Mouse (Mus musculus): ENCODE data around the gene Dnajc6. TPM values are rescaled to one million over a fixed set of nuclear protein-coding genes. Genes with fewer than 3 reads are reported as not detected.

The Dnajc6 gene
- 0.07 TPM for polyA plus RNA-seq (2012; fragmentation: generic; extraction: Trizol)

DNA sequence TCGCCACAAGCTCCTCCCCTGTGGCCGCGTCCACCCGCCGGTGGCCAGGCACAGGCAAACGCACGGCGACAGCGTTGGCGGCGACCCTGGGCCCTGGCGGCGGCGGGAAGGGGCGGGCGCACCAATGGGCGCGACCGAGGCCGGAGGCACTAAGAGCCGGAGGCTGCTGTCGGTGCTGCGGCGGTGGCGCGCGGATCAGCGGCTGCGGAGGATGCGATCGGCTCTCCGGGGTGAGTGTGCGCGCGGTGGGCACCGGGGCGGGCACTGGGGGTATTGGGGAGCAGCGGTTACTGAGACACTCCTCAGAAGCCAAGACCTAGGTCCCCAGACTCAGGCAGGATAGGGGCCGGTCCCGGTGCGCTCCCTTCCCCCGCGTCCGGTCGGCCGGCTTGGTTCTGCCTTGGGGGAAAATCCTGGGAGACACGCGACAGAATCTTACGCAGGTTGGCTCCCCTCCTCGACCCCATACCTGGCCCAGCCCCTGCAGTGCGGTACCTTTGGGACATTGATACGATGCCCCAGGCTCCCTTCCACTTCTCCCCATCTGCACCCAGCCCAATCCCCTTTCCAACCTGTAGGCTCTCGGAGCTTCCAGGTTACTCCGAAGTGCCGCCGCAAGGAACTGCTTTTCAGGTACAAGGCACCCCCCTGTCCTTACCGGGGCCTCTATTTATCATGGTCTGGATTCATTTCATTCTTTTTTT, at the start of gene Dnajc6:
Gene Dnajc6, plus strand, starts transcription at position 115 of the 704 bp plus-strand sequence.
- H3K79me2 ChIP-seq (ENCODE audit: control insufficient read depth, insufficient read depth): no peaks in the 10 kb centered on the region
- H3ac ChIP-seq (ENCODE audit: control insufficient read depth, insufficient read length): no peak within 1 kb of the TSS
- TF ChIP-seq MYOD1 (IDR thresholded peaks at IDR 0.05; ENCODE audit: control insufficient read depth in 1 of 3, insufficient read length in 2 of 3, low read depth in 2 of 3) (no peak), E2F4 (IDR thresholded peaks at IDR 0.05; ENCODE audit: insufficient read depth) (no peak), TCF3 (IDR thresholded peaks at IDR 0.05; ENCODE audit: insufficient read length, low read depth) (no peak), POLR2A (IDR thresholded peaks at IDR 0.05; ENCODE audit: insufficient read length, low read depth) (no peak), MAX (IDR thresholded peaks at IDR 0.05; ENCODE audit: low read depth) (no peak), SRF (IDR thresholded peaks at IDR 0.05; ENCODE audit: control insufficient read depth, insufficient read length, low read depth) (no peak), REST (IDR thresholded peaks at IDR 0.05; ENCODE audit: insufficient read depth, insufficient read length) (no peak), CEBPB (IDR thresholded peaks at IDR 0.05; ENCODE audit: insufficient read depth, poor library complexity, severe bottlenecking) (no peak)
- no peak within 1 kb of the TSS for H3K4me2 ChIP-seq (ENCODE audit: low read depth)
- H3K36me3 ChIP-seq (ENCODE audit: control insufficient read depth, insufficient read depth): no peaks in the 10 kb centered on the region
- H3K4me3 ChIP-seq: no peak within 1 kb of the TSS
- peaks cover 6% of the 10 kb centered on the region for H3K27me3 ChIP-seq (ENCODE audit: control insufficient read depth, insufficient read depth, insufficient read length)

DNA sequence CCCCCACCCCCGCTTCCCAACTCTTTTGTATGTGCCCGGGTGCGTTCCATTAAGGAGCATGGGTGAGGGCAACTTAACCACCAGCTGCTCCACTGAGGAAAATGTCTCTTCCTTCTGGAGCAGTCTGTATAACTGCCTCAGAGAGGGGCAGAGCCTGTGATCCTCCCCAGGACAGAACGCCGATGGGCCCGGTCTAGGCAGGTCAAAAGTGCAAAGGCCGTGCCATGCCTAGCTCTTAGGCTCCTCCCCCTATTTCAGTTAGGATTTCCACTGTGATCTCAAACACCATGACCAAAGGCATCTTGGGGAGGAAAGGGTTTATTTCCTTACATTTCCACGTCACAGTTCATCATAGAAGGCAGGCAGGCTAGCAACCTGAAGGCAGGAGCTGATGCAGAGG, 47.7 kb upstream of the Dnajc6 start:
- TF ChIP-seq MYOG (IDR thresholded peaks at IDR 0.05; ENCODE audit: control insufficient read depth in 1 of 3, insufficient read depth in 1 of 3, insufficient read length in 2 of 3, low read depth in 2 of 3) (no peak), MYOD1 (IDR thresholded peaks at IDR 0.05; ENCODE audit: control insufficient read depth in 1 of 3, insufficient read length in 2 of 3, low read depth in 2 of 3) (no peak), SRF (IDR thresholded peaks at IDR 0.05; ENCODE audit: control insufficient read depth, insufficient read length, low read depth) (no peak), POLR2AphosphoS2 (IDR thresholded peaks at IDR 0.05; ENCODE audit: insufficient read length, low read depth) (no peak), USF1 (IDR thresholded peaks at IDR 0.05; ENCODE audit: low read depth) (no peak), POLR2A (IDR thresholded peaks at IDR 0.05; ENCODE audit: insufficient read length, low read depth) (no peak), MAX (IDR thresholded peaks at IDR 0.05; ENCODE audit: low read depth) (no peak), E2F4 (IDR thresholded peaks at IDR 0.05; ENCODE audit: insufficient read depth) (no peak), CEBPB (IDR thresholded peaks at IDR 0.05; ENCODE audit: insufficient read depth, poor library complexity, severe bottlenecking) (no peak), TCF12 (IDR thresholded peaks at IDR 0.05; ENCODE audit: insufficient read depth, poor library complexity, severe bottlenecking) (no peak), TCF3 (IDR thresholded peaks at IDR 0.05; ENCODE audit: insufficient read length, low read depth) (no peak), REST (IDR thresholded peaks at IDR 0.05; ENCODE audit: insufficient read depth, insufficient read length) (no peak)
- no peaks in the 10 kb centered on the region for H3K36me3 ChIP-seq (ENCODE audit: control insufficient read depth, insufficient read depth)

DNA sequence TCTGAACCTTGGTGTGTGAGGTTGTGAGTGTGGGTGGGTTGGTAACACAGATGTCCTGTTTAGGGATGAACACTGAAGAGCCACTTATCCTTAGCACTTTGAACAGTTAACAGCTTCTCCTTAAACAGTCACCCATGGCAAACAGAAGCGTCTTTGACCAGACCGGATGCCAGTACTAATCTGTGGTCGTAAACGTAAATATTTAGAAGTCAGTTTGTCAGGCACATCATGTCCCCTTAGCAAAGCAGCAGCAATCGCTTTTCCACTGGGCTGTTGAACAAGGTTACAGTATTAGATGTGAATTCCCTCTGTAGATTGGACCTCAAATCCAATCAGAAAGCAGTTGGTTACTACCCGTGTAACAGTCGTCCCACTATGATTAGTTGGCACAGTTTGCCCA, 47.1 kb upstream of the Dnajc6 start:
- Histone ChIP-seq H3K4me2 (ENCODE audit: low read depth) (no peak overlapping the region), H3K4me3 (no peak overlapping the region), H3K27me3 (ENCODE audit: control insufficient read depth, insufficient read depth, insufficient read length) (no peaks in the 10 kb centered on the region), H3ac (ENCODE audit: control insufficient read depth, insufficient read length) (no peak overlapping the region), H3K36me3 (ENCODE audit: control insufficient read depth, insufficient read depth) (no peaks in the 10 kb centered on the region), H3K79me2 (ENCODE audit: control insufficient read depth, insufficient read depth) (no peaks in the 10 kb centered on the region)
- no peak for TF ChIP-seq REST (IDR thresholded peaks at IDR 0.05; ENCODE audit: insufficient read depth, insufficient read length)
- TF ChIP-seq TCF12 (IDR thresholded peaks at IDR 0.05; ENCODE audit: insufficient read depth, poor library complexity, severe bottlenecking): no peak
- TF ChIP-seq POLR2A (IDR thresholded peaks at IDR 0.05; ENCODE audit: insufficient read length, low read depth): no peak
- no peak for TF ChIP-seq MYOG (IDR thresholded peaks at IDR 0.05; ENCODE audit: control insufficient read depth in 1 of 3, insufficient read depth in 1 of 3, insufficient read length in 2 of 3, low read depth in 2 of 3)
- no peak for TF ChIP-seq SRF (IDR thresholded peaks at IDR 0.05; ENCODE audit: control insufficient read depth, insufficient read length, low read depth)

More for the DNA sequence above, 47.7 kb upstream of the Dnajc6 start:
- Histone ChIP-seq H3K27me3 (ENCODE audit: control insufficient read depth, insufficient read depth, insufficient read length) (no peaks in the 10 kb centered on the region), H3K4me2 (ENCODE audit: low read depth) (no peak overlapping the region), H3K4me3 (no peak overlapping the region), H3ac (ENCODE audit: control insufficient read depth, insufficient read length) (no peak overlapping the region), H3K79me2 (ENCODE audit: control insufficient read depth, insufficient read depth) (no peaks in the 10 kb centered on the region)

DNA sequence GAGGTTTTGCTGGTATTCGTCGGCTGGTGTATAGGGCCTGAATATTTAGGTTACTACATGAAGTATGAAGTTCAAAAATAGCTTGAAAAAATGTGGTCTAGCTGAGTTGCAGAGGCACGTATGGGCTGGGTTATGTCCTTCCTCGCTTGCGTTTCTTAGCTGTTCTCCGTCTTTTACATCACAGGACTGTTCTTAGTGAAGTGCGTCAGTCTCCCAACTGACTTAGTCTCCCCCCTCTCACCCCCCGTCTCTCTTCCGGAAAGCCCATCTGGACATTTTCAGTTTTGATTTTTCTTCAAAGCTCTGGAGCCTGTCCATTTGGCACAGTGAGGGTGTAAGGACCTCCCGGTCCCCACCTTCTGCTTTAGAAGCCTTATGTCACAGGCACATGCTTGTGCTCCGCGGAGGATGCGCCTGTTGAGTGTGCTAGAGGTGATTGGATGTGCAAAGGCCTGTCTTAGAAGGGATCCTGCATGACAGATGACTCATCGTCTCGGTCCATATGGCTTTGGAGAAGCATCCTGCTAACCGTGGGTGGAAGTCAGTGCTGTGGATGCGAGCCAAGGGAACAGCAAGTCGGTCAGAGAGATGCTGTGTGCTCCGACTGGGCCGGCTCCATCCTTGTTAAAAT, 46.2 kb upstream of the Dnajc6 start:
- no peak overlapping the region for H3K4me2 ChIP-seq (ENCODE audit: low read depth)
- no peak overlapping the region for H3K4me3 ChIP-seq
- no peaks in the 10 kb centered on the region for H3K79me2 ChIP-seq (ENCODE audit: control insufficient read depth, insufficient read depth)
- H3ac ChIP-seq (ENCODE audit: control insufficient read depth, insufficient read length): no peak overlapping the region
- TF ChIP-seq USF1 (IDR thresholded peaks at IDR 0.05; ENCODE audit: low read depth) (no peak), TCF12 (IDR thresholded peaks at IDR 0.05; ENCODE audit: insufficient read depth, poor library complexity, severe bottlenecking) (no peak), CEBPB (IDR thresholded peaks at IDR 0.05; ENCODE audit: insufficient read depth, poor library complexity, severe bottlenecking) (no peak), MYOG (IDR thresholded peaks at IDR 0.05; ENCODE audit: control insufficient read depth in 1 of 3, insufficient read depth in 1 of 3, insufficient read length in 2 of 3, low read depth in 2 of 3) (no peak), POLR2AphosphoS2 (IDR thresholded peaks at IDR 0.05; ENCODE audit: insufficient read length, low read depth) (no peak), MYOD1 (IDR thresholded peaks at IDR 0.05; ENCODE audit: control insufficient read depth in 1 of 3, insufficient read length in 2 of 3, low read depth in 2 of 3) (no peak), E2F4 (IDR thresholded peaks at IDR 0.05; ENCODE audit: insufficient read depth) (no peak), MAX (IDR thresholded peaks at IDR 0.05; ENCODE audit: low read depth) (no peak), TCF3 (IDR thresholded peaks at IDR 0.05; ENCODE audit: insufficient read length, low read depth) (no peak), SRF (IDR thresholded peaks at IDR 0.05; ENCODE audit: control insufficient read depth, insufficient read length, low read depth) (no peak), REST (IDR thresholded peaks at IDR 0.05; ENCODE audit: insufficient read depth, insufficient read length) (no peak), POLR2A (IDR thresholded peaks at IDR 0.05; ENCODE audit: insufficient read length, low read depth) (no peak)
- H3K27me3 ChIP-seq (ENCODE audit: control insufficient read depth, insufficient read depth, insufficient read length): no peaks in the 10 kb centered on the region
- H3K36me3 ChIP-seq (ENCODE audit: control insufficient read depth, insufficient read depth): no peaks in the 10 kb centered on the region

All from myocyte (in vitro differentiated cells).